Mouse (Mus musculus): Measurements from ENCODE around the gene Cdh18. TPM values are rescaled to one million over a fixed set of nuclear protein-coding genes. Genes with fewer than 3 reads are reported as not detected.
"Not testable (repeated sequence)": the region's sequence is repeated elsewhere in the genome, so short reads cannot be mapped to it uniquely, and the experiment has no call there.

The Cdh18 gene
- polyA plus RNA-seq (2015; fragmentation: Nextera tagmentation; extraction: Ambion mirVana): 9.0 and 14.6 TPM in 2 replicates

GRCm38 (mm10) chr15:22548711-22549271 is at the start of gene Cdh18:
Cdh18 (plus strand) TSS chr15:22549022.
- no peak for ATAC-seq (ENCODE audit: low FRiP score)

DNA sequence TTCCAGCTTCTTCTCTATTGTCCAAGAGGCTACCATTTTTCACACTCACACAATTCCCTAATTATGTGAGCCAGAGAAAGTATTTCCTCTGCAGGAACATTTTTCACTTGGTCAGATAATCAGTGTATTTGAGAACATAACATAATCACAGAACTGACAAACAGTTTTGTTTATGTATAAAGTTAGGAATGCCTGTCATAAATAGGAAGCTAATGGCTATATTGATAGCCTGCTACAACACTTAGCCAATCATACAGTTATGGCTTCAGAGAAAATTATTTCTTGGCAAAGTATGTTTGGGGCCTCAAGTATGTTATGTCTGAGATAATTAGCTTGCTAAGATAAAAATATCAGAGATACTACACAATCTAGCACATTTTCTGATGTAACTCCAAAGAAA is 37.6 kb upstream of the Cdh18 start:
- Histone ChIP-seq H3K4me2 (no peak overlapping the region), H3K9ac (replicated peaks) (no peak overlapping the region), H3K4me1 (no peaks in the 10 kb centered on the region), H3K9me3 (replicated peaks) (no peaks in the 10 kb centered on the region), H3K27me3 (replicated peaks) (no peaks in the 10 kb centered on the region), H3K36me3 (no peaks in the 10 kb centered on the region), H3K4me3 (replicated peaks) (no peak overlapping the region), H3K27ac (replicated peaks) (no peak overlapping the region)
- ATAC-seq (ENCODE audit: low FRiP score): no peak

More at GRCm38 (mm10) chr15:22548711-22549271, at the start of gene Cdh18:
- H3K4me2 ChIP-seq: peak within 1 kb of the TSS; percentile 3; the same call in 1 of the 2 replicates
- no peaks in the 10 kb centered on the region for H3K4me1 ChIP-seq
- WGBS: 57% methylated on average over 5 of the region's 5 CpGs
- no peaks in the 10 kb centered on the region for H3K27me3 ChIP-seq (replicated peaks)
- H3K4me3 ChIP-seq (replicated peaks): 0 out of 2 replicates have a peak within 1 kb of the TSS, but pooled peaks have one; percentile 1
- no peak within 1 kb of the TSS for H3K27ac ChIP-seq (replicated peaks)
- H3K9ac ChIP-seq (replicated peaks): no peak within 1 kb of the TSS
- no peaks in the 10 kb centered on the region for H3K9me3 ChIP-seq (replicated peaks)
- H3K36me3 ChIP-seq: no peaks in the 10 kb centered on the region

GRCm38 (mm10) chr15:22535828-22536227 is 13.0 kb upstream of the Cdh18 start:
- Histone ChIP-seq H3K36me3 (no peaks in the 10 kb centered on the region), H3K9ac (replicated peaks) (no peak overlapping the region), H3K4me2 (no peak overlapping the region), H3K9me3 (replicated peaks) (no peaks in the 10 kb centered on the region), H3K4me3 (replicated peaks) (no peak overlapping the region), H3K4me1 (no peaks in the 10 kb centered on the region), H3K27me3 (replicated peaks) (no peaks in the 10 kb centered on the region), H3K27ac (replicated peaks) (no peak overlapping the region)
- 67% methylated on average over 2 of the region's 2 CpGs for WGBS
- no peak for ATAC-seq (ENCODE audit: low FRiP score)

- WGBS: 6% methylated on average over 4 of the region's 4 CpGs
- H3K4me1 ChIP-seq: no peaks in the 10 kb centered on the region
- no peak overlapping the region for H3K4me2 ChIP-seq
- H3K9ac ChIP-seq (replicated peaks): no peak overlapping the region
- no peaks in the 10 kb centered on the region for H3K36me3 ChIP-seq
- no peak overlapping the region for H3K4me3 ChIP-seq (replicated peaks)
- no peak overlapping the region for H3K27ac ChIP-seq (replicated peaks)
- no peak for ATAC-seq (ENCODE audit: low FRiP score)
- H3K27me3 ChIP-seq (replicated peaks): no peaks in the 10 kb centered on the region
- H3K9me3 ChIP-seq (replicated peaks): no peaks in the 10 kb centered on the region
Measured at GRCm38 (mm10) chr15:22577974-22578616, 29.3 kb downstream of the Cdh18 start.

GRCm38 (mm10) chr15:22578617-22578990 is 29.8 kb downstream of the Cdh18 start:
- Histone ChIP-seq H3K4me2 (no peak overlapping the region), H3K9ac (replicated peaks) (no peak overlapping the region), H3K9me3 (replicated peaks) (no peaks in the 10 kb centered on the region), H3K27ac (replicated peaks) (no peak overlapping the region), H3K4me3 (replicated peaks) (no peak overlapping the region), H3K27me3 (replicated peaks) (no peaks in the 10 kb centered on the region), H3K4me1 (no peaks in the 10 kb centered on the region), H3K36me3 (no peaks in the 10 kb centered on the region)
- ATAC-seq (ENCODE audit: low FRiP score): no peak
- 22% methylated on average over 3 of the region's 3 CpGs for WGBS

DNA sequence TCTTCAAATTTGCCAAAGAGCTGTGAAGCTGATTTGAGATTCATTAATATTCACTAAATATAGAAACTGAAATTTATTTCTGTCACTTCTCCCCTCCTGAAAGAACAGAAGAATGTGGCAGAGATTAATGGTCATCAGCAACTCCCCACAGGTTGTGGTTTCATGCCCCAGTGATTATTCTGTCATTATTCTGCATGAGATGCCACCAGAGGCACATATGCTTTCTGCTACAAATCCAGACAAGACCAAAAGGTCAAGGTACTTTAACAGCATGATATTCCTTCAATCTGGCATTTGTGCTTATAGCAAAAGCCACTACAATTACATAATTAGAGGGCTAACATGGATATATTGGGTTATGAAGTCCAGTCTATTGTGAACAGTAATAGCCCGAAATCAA is 35.8 kb downstream of the Cdh18 start:
- no peak overlapping the region for H3K27ac ChIP-seq (replicated peaks)
- no peak overlapping the region for H3K4me2 ChIP-seq
- no peaks in the 10 kb centered on the region for H3K9me3 ChIP-seq (replicated peaks)
- no peak overlapping the region for H3K4me3 ChIP-seq (replicated peaks)
- H3K36me3 ChIP-seq: no peaks in the 10 kb centered on the region
- no peaks in the 10 kb centered on the region for H3K4me1 ChIP-seq
- ATAC-seq (ENCODE audit: low FRiP score): no peak
- WGBS: 77% methylated on average over 1 of the region's 1 CpGs
- H3K9ac ChIP-seq (replicated peaks): no peak overlapping the region
- H3K27me3 ChIP-seq (replicated peaks): no peaks in the 10 kb centered on the region

GRCm38 (mm10) chr15:22716376-22716775 is 167.6 kb downstream of the Cdh18 start:
- 83% methylated on average over 2 of the region's 2 CpGs for WGBS
- Histone ChIP-seq H3K4me2 (no peak overlapping the region), H3K27me3 (replicated peaks) (no peaks in the 10 kb centered on the region), H3K27ac (replicated peaks) (no peak overlapping the region), H3K4me3 (replicated peaks) (no peak overlapping the region), H3K4me1 (no peaks in the 10 kb centered on the region), H3K36me3 (no peaks in the 10 kb centered on the region), H3K9ac (replicated peaks) (no peak overlapping the region), H3K9me3 (replicated peaks) (no peaks in the 10 kb centered on the region)
- ATAC-seq (ENCODE audit: low FRiP score): no peak

DNA sequence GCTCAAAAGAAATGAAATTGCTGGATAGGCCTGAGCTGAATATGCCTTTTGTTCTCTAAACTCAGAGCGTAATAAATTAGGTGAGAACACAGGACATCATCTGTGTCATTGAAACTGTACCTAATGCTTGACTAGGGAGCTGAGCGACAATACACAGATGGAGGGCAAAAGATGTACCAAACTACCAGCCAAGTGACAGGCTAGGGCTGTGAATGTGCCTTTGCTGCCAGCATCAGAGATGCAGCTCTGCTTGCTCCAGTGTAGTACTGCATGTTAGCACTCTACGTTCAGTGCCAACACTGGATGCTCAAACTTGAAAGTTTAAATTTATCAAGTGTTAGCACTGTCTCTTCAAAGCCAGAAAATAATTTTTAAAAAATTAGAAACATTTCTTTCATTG is 168.9 kb downstream of the Cdh18 start:
- no peaks in the 10 kb centered on the region for H3K27me3 ChIP-seq (replicated peaks)
- whole genome bisulfite sequencing: 20% methylated on average over 3 of the region's 3 CpGs
- H3K27ac ChIP-seq (replicated peaks): no peak overlapping the region
- no peak overlapping the region for H3K4me2 ChIP-seq
- H3K9me3 ChIP-seq (replicated peaks): no peaks in the 10 kb centered on the region
- H3K4me1 ChIP-seq: no peaks in the 10 kb centered on the region
- no peaks in the 10 kb centered on the region for H3K36me3 ChIP-seq
- no peak overlapping the region for H3K4me3 ChIP-seq (replicated peaks)
- ATAC-seq (ENCODE audit: low FRiP score): peak; percentile 79
- no peak overlapping the region for H3K9ac ChIP-seq (replicated peaks)

DNA sequence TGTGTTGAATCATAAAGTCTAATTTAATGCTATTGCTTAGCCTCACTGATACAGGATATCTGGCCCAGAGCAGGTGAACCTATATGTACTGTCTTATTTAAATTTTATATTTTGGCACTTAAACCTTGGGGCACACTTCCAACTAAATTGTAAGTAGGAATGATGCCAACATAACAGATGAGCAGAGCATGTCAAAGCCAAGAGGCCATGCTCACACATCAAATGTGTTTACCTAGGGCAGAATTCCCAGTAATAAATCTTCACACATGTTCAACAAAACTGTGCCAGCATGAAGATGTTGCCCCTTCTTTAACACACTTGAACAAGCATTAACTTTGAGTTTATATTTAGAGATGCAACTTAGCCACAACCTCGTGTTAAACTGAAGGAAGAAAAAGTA is 177.8 kb downstream of the Cdh18 start:
- Histone ChIP-seq H3K9ac (replicated peaks) (no peak overlapping the region), H3K27ac (replicated peaks) (no peak overlapping the region), H3K4me3 (replicated peaks) (no peak overlapping the region), H3K9me3 (replicated peaks) (no peaks in the 10 kb centered on the region), H3K36me3 (no peaks in the 10 kb centered on the region), H3K4me2 (no peak overlapping the region), H3K4me1 (no peaks in the 10 kb centered on the region), H3K27me3 (replicated peaks) (no peaks in the 10 kb centered on the region)
- WGBS: 68% methylated on average over 1 of the region's 1 CpGs
- ATAC-seq (ENCODE audit: low FRiP score): no peak

GRCm38 (mm10) chr15:22733039-22733438 is 184.2 kb downstream of the Cdh18 start:
- Histone ChIP-seq H3K4me2 (no peak overlapping the region), H3K4me1 (no peaks in the 10 kb centered on the region), H3K4me3 (replicated peaks) (no peak overlapping the region), H3K27ac (replicated peaks) (no peak overlapping the region), H3K9me3 (replicated peaks) (no peaks in the 10 kb centered on the region), H3K36me3 (no peaks in the 10 kb centered on the region), H3K9ac (replicated peaks) (no peak overlapping the region), H3K27me3 (replicated peaks) (no peaks in the 10 kb centered on the region)
- no peak for ATAC-seq (ENCODE audit: low FRiP score)

GRCm38 (mm10) chr15:22736165-22736564 is 187.3 kb downstream of the Cdh18 start:
- Histone ChIP-seq H3K9me3 (replicated peaks) (no peaks in the 10 kb centered on the region), H3K27ac (replicated peaks) (no peak overlapping the region), H3K36me3 (no peaks in the 10 kb centered on the region), H3K27me3 (replicated peaks) (no peaks in the 10 kb centered on the region), H3K4me1 (no peaks in the 10 kb centered on the region), H3K4me3 (replicated peaks) (no peak overlapping the region), H3K9ac (replicated peaks) (no peak overlapping the region), H3K4me2 (no peak overlapping the region)
- WGBS: 81% methylated on average over 3 of the region's 3 CpGs
- no peak for ATAC-seq (ENCODE audit: low FRiP score)

DNA sequence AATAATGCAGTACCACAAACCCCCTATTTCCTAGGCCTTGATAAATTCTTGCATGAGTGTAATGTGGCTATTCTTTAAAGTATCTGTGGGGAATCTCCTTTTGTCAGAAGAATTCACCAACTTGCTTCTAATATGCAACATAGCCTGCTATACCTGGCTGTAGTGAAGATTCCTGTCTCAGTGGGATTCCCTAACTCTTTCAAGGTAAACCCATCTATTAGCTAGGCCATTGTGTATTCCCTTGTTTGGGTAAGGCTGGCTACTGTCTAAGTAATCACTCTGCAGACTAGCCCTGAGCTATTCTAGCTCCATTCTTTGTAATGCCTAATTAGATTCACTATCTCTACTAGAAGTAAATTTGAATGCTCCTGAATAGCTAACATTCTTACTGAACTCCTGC is 212.4 kb downstream of the Cdh18 start:
- H3K27me3 ChIP-seq (replicated peaks); H3K36me3 ChIP-seq; H3K9ac ChIP-seq (replicated peaks); H3K27ac ChIP-seq (replicated peaks); H3K9me3 ChIP-seq (replicated peaks); H3K4me1 ChIP-seq; H3K4me3 ChIP-seq (replicated peaks); ATAC-seq (ENCODE audit: low FRiP score); H3K4me2 ChIP-seq: not testable (repeated sequence)
